Mouse (Mus musculus) heart, adult 11 months (tissue): ENCODE results near the gene Gm49358.

Experiments
- DNase-seq: peaks from one replicate; pipeline ENCODE4 v3.0.0; 2022

Gm49358 gene

DNA sequence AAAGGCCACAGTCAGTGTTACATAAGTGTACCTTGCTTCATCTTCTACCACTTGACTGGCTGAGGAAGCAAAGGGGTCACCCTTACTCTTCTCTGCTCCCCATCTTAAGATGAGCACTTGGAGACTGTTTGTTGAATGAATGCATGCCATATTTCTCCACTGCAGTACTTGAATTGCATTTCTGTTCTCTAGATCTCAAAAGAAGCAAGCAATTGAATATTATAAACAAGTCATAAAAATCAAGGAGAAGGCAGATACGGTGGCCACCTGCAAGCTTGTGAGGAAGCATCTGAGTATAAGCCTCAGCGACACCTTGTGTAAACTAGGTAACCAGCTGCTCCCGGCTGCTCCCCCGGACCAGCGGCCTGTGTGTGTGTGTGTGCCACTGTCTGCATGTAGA, at the start of gene Gm49358:
Gm49358 (plus strand) TSS at position 301 of the 400 bp plus-strand sequence.
- DNase-seq, result peak; percentile 34

DNA sequence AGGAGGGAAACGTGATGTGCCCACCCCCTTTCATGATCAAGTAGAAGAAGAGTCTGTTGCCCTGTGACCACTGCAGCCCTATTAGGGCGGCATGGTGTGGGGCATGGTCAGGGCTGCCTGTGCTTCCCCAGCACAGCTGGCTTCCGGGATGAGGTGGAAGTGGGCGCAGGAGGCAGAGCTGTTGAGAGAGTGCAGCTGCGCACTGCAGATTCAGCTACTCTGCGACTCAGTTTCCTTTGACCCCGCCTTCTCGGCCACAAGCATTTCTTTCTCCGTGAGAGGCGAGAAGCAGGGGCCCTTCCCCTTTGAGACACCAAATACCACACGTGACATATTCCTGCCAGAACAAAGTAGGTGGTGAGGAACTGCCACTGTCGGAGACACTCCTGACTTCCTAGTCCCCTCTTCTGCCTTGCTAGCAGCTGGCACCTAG, 36.2 kb upstream of the Gm49358 start:
- peak; percentile 97 for DNase-seq

DNA sequence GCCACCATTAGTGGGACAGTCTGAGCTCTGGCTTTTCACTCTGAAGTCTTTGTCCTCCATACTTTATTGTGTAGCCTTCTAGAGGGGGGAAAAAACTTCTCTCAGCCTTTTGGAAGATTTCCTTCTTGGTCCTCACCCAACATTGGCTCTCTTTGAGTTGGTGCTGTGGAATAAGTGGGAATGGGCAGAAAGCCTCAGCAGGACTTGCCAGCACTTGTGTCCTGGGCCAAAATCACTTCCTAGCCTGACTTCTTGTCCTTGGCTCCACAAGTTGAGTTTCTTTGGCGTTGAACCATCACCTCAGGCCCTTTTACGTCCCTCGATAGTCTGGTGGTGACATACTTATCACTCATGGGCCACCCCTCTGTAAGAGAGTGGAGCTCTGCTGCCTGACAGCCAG, 35.6 kb upstream of the Gm49358 start:
- peak; percentile 88 for DNase-seq

DNA sequence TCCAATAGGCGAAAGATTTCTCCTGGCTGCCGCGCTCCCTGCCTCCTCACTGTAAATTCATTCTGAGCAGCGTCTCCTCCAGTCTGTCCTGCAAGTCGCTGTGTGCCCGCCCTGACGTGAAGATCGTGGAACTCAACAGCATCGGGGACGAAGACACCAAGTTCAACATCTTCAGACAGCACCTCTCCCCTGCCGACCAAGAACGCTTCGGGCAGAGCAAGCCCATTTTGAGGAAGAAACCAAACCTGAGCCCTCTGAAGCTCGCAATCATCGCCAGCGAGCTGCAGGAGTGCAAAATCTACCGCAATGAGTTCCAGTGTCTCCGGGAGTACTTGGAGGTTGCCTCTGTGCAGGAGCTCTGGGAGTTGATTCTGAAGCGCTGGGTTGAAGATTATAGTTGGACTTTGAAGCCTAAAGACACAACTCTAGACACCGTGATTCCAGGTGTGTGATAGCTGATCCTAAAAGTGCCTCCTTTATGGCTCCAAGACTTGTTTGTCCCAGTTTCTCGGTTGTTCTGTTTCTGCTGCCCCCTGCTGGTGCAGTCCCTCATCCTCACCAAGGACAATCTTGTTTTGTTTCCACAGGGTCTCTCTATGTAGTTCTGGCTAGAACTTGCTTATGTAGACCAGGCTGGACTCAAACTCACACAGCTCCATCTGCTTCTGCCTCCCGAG, 32.8 kb upstream of the Gm49358 start:
- DNase-seq, result peak; percentile 94

DNA sequence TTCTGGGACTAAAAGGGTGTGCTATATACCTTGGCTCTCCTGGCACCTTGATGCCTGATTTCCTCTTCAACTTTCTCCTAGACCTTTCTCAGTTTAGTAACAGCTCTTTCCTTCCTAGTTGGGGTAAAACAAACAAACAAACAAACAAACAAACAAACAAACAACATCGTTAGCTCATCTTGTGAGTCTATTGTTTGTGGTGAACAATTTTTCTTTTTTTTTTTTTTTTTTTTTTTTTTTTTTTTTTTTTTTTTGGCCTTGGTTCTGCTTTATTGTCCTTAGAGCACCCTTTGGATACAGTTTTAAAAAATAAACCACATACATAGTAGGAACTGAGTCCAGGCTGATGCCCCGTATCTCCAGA, 32.3 kb upstream of the Gm49358 start:
- DNase-seq, result no peak

DNA sequence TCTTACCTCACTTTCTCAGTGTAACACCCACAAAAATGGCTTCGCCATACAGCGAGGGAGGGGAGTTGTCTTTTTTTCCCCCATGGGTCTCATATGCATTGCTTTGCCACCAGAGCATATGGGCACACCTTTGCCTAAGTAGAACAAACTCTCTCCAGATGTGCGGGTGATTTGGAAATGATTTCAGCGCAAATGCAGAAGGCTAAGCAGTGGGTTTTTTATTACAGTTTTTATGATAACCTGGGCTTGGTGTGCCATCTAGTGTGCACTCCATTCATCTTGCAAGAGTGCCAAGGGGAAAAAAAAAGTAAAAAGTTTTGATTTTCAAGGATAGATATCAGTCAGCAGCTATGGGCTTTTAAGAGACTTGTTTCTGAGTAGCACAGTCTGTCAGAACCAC, 28.7 kb upstream of the Gm49358 start:
- peak; percentile 52 for DNase-seq

DNA sequence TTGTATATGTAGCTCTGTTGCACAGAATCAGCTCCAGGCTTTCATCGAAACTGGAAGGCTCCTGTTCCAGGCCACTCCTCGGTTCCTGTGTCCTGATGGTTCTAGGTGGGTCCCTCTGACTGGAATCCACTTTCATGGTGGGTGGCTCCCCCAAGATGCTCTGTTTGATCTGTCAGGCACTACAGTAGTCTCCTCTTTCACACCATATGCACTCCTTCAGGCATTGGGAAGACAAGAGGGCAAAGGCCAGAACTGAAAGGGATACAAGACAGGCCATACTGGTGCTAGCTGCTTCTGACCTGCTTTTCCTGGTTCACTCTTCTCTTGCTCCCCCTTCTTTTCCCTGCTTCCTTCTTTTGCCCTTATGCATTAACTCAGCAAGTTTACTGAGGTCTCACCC, 20.9 kb upstream of the Gm49358 start:
- peak; percentile 28 for DNase-seq

DNA sequence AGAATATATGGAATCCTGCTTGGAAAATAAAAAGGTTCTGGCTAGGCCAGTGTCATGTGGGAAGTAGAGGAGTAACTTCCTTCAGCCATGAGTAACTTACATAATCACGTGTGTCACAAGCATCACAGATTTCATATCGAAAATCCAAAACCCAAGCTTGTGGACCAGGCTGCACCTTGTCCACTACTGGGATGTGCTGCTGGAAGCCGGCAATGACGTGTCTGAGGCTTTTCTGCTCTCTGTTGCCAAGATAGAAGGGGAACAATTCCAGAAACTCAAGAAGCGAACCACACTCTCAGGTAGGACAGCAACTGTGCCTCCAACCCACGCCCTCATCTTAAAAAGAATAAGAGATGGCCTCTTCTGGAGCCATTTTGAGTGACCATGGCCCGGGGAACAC, 19.5 kb upstream of the Gm49358 start:
- DNase-seq, result peak; percentile 68

DNA sequence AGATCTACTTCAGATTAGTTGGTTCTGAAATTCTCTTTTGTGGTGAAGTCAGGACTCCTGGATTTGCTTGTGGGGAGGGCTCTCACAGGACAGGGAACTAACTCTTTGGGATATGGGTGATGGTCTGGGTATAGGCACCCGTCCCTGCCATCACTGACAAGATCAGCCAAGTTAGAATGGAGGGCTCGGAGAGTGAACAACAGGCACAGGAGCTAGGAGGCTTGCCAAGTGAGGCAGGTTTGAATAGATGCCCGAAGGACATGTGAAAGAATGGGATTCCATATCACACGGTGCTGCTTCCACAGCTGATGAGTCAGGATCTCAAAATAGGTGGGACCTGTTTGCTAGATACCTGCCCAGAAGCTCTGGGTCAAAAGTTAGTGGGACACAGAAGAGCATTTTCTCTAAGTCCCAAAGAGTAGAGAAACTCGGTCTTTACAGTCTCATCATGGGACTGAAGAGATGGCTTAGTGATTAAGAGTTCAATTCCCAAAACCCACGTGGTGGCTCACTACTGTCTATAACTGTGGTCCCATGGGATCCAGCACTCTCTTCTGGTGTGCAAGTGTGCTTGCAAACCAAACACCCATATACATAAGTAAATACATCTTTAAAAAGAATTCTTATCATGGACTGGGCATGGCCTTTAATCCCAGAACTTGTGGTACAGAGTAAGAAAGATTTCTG, 7.8 kb upstream of the Gm49358 start:
- peak; percentile 90 for DNase-seq

DNA sequence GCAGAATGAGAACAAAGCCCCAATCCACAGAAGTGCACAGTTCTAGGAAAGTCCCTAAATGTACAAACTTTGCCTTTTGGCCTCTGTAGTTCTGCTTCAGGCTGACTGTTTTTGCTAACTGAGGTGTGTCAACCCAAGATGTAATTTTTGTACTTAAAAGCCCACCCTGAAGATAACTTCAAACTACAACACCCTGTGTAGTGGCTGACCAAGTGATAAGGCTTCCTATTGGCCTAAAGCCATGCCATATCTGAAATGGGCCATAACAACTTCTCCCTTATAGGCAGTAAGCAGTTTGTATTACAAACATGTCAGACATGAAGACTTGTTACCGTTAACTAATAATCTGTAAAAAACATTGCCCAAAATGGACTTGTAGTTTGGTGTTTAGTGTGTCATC, 6.0 kb upstream of the Gm49358 start:
- DNase-seq, result peak; percentile 21

DNA sequence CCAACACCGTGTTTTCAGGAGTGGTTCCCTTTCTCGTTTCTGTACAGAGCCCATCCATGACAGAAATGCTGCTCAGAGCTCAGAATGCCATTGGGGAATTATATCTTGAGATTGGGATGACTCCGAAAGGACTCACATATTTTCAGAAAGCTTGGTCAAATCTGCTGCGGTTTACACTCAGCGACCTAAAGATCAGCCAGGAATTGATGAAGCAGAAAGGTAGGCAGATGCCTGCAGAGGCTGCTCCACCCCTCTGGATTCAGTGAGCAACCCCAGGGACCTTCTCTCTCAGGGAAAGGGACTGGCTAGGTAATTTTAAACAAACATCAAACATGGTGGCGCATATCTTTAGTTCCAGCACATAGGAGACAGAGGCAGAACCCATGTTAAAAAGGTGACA, 5.6 kb upstream of the Gm49358 start:
- DNase-seq, result peak; percentile 70

DNA sequence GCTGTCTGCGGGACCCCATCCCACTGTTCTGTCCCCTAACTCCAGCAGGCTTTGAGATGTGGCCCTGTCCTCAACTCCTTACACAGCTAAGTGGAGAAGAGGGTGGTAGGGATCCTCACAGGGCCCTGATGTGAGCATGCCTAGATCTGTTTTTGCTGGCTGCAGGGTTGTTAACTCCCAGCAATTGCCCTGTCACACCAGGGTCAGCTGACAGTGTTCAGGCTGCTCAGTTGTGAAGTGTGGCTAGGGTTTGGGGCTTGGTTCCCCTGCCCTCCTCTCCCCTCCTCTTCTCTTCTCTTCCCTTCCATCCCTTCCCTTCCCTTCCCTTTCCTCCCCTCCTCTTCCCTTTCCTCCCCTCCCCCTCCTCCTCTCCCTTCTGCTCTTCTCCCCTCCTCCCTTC, 2.5 kb upstream of the Gm49358 start:
- DNase-seq, result no peak

DNA sequence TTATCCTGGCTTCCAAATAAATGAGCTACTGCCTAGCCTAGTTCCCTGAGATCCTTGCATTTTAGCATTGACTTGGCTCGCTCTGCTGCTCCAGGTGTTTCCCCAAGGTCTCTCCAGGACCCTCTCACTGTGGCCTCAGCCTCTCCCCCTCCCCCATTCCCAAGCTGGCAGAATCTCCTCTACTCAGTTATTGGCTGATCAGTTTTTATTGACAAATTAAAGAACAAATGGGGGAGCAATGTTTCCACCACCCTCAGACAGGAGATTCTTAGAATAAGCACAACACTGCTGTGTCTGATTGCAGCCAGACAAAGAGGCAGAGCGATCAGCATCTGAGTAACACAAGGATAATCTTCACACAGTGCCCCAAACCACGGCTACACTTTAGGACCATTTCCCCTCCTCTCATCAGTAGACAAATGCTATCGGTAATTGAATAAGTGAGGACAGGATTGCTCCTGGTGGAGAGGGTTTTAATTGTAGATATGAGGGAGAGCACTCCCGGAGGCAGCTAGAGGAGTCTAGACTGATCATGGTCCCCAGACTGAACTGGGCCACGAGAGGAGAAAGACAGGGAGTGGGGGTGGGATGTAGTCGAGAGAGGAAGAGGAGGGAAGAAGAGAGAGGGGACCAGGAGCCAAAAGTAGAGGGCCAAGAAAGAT, 1.9 kb upstream of the Gm49358 start:
- peak; percentile 66 for DNase-seq

DNA sequence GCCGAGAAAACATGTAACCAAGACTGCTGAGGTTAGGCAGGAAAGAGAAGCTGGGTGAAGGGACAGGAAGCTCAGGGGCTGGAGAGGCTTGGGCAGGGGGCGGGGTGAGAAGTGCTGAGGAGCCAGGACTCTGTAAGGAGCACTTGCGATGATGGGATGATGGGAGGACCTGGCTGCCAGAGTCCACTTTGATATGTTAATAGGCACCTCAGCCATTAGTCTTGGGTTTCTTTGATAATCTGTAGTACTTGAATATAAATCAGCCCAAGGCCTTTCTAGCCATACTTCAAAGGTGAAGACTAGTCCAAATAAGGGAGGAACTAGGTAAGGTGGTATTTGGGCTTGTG, 1.4 kb upstream of the Gm49358 start:
- peak; percentile 81 for DNase-seq

DNA sequence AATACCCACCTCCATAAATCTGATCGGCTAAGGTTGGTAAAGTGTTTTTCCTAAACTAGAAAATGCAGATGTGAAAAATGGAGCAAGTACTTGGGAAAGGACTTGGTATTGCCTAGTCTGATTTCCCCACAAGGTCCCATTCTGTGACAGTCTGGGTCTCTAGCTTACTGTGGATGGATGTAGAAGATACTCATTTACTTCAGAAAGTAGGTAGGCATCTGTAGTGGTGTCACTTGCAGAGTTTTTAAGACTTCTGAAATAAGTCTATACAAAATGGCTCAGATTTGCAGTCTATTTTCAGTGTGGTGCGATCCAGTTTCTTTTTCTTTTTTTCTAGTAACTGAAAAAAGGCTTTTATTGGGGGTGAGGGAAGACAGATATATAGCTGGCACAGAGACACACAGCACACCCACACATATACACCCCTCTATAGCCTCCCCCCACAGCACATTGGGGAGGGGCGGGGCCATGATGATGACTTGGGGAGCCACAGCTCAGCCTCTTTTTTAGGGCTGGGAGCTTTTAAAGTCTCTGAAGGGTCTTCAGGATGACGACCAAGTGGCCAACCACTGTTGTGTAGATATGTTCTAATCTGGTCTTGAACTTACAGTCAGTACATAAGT, 1.7 kb downstream of the Gm49358 start:
- DNase-seq, result peak; percentile 65

DNA sequence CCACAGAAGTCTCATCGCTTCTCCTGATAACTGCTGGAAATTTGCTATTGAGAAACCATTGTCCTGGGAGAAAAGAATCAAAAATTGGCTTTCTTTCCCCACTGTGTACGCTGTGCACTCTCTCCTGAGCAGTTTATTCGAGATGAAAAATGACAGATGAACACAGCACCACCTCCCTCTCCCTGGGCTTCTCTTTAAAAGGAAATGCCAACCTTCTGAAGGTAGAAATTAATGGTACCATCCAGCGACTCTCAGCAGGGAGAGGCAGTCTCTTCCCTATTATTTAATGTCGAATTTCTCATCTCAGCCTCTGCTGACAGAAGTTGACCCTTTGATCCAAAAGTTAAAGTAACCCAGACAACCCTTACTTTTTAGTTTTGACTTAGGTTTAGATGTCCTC, 5.4 kb downstream of the Gm49358 start:
- no peak for DNase-seq

DNA sequence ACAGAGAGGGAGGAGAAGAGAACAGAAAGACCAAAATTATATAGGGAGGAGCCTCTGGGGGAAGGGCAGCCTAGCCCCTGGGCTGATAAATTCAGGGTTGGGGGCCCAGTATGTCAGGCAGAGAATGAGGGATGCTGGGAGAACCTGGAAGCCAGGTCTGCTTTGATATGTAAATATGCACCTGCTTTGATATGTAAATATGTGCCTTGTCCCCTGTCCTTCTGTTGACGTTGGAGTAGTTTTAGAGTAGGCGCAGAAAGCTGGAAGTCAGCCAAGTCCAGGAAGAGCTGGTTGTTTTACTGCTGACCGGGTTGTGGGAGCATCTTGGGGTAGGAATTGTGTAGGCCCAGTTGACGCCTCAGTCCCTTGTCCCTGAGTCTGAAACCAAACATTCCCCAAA, 6.0 kb downstream of the Gm49358 start:
- DNase-seq, result no peak

DNA sequence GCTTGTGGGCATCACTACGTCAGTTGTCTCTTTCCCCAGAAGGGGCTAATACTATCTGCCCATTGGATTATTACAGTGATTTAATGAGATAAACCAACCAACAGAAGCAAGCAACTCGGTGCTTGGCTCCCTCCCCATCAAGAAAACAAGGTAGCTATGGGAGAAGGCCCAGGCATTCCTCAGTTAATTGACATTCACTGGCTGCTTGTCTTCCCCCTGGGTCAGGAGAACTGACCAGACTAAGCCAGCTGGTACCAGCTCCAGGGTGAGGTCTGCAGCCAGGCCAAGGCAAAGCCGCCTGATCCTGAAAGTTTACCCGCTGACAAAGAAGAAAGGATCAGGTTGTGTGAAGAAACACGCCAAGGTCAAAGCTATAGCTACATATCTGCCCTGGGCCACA, 7.9 kb downstream of the Gm49358 start:
- DNase-seq, result no peak

DNA sequence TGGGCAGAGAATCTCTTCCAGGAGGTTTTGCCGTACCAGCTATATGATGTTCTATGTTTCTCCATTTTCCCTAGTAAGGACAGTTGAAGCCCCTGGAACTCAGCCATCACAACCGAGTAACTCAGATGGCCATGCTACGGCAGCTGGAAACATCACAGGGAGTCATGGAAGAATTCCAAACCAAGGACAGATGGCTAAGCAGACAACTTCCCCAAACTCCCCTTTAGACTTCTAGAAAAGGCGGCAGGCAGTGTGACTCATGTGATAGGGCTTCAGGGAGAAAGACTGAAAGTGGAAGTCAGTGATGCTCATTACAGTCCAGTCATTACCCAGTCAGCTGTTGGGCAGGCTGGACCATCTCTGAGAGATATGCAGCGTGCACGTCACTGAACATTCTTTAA, 8.5 kb downstream of the Gm49358 start:
- DNase-seq, result peak; percentile 96

DNA sequence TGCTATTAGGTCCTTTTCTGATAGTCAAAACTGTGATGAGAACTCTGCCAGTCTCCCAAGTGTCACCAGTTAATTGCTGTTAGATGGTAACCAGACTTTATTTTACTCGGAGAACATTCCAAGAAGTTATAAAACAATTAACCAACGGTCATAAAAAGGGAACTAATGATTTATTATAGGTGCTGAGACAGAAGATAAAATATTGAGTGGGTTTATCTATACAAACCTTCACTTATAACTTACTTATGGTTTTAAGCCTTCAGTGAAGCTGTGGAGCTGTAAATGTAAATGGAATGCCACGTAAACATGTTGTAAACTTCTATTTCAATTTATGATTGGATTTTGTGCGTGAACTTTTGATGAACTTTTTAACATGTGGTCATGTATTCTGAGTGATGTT, 9.6 kb downstream of the Gm49358 start:
- no peak for DNase-seq

DNA sequence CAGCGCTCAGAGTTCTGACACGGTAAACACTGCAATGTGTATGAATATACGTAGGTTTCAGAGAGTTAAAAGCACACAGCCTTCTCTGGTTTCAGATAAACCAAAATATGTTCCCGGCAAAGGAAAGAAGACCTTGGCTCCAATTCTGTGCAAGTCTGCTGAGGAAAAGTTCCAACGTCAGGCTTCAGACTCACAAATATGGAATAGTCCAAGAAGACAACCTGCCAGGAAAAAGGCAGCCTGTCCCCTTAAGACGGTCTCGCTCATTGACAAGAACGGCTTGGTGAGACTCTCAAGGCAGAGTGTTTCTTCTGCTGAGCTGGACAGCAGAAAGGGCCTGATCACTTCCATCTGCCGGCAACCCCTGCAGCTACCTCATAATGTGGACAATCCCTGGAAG, 12.5 kb downstream of the Gm49358 start:
- DNase-seq, result peak; percentile 93

DNA sequence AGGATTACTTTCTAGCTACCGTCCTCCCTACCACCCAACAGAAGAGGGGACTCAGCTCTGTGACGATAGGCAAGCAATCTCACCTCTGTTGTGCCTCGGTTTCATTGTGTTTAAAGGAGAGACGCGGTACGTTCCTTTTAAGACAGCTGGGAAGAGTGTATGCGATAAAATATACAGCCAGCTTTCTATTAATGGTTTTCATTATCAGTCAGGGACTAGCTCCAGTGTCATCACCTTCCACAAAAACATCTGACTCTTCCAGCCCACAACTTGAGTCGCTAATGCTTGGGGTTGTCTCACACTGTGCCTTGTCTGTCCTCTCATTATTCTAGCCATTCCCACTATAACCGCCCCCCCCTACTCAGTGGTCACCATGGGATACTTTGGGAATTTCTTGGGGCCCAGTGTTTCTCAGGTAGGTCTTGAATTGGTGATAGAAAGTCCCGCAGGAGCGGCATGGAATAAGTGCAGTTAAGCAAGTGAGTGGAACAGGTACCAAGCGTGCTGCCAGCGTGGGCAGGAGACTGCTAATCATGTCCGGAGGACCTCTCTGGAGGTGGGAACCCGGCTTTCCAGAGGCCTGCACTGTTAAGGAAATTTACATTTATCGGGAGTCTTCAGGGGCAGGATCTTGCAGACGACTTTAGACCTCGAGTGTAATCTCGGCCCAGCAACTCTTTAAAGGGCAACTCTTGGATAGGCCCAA, 14.0 kb downstream of the Gm49358 start:
- no peak for DNase-seq

DNA sequence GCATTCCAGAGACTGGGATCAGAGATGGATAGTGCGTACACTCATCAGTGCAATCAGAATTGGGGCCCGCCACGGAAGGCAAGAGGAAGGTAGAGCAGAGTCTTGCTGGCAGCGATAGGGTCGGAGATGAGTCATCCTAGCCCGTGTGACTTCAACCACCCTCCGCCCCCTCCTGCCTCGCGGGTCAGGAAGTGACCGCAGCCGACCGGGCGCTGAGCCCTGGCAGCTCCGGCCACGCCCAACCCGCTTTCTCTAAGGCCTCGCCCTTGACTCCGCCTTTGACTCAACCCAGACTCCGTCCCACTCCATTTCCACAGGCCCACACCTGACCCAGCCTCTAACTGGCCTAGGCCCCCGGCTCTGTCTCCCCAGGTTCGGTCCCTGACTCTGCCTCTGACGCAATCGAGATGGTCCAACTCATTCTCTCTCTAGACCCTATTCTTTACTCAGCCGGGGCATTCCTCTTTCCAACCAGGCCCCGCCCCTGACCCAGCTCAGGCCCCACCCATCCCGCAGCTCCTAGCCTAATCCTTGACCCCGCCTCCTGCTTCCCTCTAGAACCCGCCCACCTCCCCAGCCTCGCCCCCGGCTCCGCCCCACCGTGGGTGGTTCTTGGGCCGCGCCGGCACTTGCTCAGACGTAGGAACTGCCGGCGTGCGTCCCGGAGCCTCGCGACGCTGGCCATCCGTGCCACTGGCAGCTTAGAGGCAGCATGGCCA, 14.8 kb downstream of the Gm49358 start, which contains the start of gene Nt5dc3:
Nt5dc3 (plus strand) TSS at position 608 of the 719 bp plus-strand sequence.
- DNase-seq, result peak; percentile 100
